Mouse (Mus musculus) B cell, adult 2 months (primary cell): Measurements from ENCODE around the gene Grn.

ENCODE experiments used
- DNase-seq, 2 experiments: peaks; one replicate each; pipeline ENCODE4 v3.0.0; 2022

The Grn gene

DNA sequence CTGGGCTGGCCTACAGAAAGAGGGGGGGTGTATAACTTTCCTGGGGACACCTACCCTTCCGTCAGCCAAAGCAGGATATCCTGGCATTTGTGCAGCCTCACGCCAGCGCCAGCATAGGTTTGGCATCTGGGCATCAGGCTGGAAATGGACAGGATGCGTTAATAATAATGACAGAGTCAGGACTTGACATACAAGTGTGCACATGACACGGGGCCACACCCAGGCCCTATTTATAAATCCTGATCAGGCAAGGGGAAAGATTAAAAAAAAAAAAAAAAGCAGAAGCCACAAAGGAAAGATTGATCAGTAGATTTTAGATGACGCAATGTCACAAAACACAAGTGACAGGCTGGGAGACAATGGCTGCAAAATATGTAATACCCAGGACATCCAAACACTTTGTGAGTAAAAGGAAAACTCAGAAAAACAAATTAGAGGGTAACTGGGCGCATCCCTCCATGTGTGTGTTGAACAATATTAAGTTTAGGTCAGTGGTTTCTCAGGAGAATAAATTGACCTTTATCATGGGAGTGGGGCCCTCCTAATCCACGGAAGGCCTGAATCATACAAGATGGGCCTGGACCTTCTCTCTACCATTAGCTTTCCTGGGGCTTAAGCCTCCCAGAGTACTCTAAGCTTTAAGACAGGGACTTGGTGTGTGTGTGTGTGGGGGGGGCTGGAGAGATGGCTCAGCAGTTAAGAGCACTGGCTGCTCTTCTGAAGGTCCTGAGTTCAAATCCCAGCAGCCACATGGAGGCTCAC lies 4.4 kb upstream of the Grn start:
- DNase-seq = no peak

DNA sequence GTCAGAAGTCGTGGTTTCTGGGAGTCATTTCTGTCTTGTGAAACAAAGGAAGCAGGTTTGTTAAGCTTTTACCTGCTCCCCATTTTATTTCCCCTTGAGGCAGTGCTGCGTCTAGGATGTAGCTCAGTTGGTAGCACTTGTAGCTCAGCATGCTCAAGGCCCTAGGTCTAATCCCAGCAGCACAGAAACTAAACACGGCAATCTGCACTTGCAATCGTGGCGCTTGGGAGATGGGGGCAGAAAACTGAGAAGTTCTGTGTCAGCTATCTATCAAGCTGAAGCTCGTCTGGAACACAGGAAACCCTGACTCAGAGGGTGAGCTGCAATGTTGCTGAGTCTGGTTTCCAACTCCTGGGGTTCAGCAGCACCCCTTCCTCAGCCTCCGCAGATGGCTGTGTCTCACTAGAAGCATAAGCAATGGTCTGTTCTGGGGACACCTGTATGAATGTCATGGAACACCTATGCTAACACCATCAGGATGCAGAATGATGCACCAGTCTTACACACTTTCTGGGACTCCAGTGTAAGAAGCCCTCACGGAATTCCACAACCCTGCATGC lies 1.1 kb upstream of the Grn start:
- no peak for DNase-seq

DNA sequence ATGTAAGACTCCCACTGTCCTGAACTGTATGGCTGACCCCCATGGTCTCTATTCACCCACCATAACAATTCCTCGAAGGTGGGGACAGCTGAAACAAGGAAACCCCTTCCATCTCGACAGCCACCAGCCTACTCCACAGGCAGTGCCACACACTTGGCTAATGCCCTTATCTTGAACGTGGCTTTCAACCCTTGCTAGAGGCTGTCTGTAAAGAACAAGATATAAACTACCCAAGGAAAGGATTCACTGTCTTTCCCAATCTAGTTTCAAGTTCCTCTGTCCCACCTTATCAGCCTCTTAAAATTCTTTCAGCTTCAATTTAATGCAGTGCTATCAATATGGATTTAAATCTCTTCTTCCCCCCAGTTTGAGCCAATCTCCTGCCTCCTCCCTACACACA lies 564 bp upstream of the Grn start:
- DNase-seq = no peak

DNA sequence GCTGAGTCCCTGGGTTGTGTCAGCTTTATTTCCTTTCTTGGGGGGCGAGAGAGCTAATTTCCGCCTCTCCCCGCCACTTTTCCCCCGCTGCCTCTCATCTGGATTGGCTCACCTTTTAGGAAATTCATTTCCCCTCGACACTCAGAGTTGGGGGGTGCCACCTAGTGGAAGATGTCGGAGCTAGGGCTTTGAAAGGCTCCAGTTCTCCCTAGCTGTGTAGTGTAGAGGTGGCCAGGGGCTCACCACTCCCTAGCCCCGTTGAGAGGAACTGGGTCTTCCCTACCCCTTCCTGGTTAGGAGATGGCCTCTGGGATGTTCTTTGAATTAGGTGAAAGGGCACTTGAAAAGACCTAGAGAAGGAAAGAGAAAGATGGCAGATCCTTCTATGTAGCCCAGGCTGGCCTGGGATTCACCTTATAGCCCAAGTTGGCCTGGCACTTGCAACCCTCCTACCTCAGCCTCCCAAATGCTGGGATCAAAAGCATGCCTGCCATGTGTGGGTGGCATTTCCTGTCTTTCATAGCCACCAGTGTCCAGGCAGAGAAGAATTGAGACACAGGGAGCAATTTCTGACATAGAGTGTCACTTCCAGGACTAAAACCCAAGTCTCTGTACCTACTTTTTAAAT lies 1.0 kb downstream of the Grn start:
- peak; percentile 80 to 84 for DNase-seq

DNA sequence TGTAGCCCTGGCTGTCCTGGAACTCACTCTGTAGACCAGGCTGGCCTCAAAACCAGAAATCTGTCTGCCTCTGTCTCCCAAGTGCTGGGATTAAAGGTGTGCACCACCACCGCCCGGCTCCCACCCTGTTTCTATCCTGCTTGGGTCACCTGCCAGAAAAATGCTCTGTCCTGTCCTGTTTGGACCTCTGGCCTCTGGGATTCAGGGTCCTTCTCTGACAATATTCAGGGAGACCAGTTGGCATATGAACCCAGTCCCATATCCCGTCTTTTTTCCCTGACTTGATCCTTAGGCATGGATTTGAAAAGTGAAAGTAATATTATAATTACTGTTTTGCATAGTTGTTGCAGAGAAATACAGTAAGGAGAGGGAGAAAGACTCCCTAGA lies 1.6 kb downstream of the Grn start:
- DNase-seq = no peak

DNA sequence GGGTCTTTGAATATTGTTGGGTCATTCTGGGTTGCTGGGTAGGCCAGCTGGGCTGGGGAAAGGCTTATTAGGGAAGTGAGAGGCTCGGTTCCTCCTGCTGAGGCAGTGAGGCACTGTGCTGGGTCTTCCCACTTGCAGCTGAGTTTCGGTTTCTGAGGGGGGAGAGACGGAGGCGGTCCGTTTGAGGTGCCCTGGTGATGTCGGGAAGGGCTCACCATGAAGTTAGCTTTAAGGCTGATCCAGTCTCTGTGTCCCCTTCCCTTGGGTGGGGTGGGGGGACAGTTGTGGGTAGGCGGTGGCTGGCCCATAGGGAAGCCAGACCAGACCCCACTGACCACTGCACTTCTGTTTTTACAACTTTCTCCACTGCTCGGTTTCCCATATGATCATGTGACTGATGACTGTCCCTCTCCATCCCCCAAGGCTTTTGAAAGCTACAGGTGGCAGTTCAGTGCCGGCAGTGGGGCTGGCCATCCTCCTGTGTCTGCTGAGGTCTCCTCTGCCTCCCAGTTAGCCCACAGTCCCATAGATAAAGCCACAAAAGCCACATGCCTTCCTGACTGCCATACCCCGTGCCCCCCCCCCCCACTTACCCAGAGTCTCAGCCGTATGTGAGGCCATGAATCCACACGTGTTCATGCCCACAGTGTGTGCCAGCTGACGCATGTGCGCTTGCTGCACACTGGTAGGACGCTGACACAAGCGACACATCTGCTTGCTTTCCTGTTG lies 2.2 kb downstream of the Grn start:
- DNase-seq = peak; percentile 85 to 87

DNA sequence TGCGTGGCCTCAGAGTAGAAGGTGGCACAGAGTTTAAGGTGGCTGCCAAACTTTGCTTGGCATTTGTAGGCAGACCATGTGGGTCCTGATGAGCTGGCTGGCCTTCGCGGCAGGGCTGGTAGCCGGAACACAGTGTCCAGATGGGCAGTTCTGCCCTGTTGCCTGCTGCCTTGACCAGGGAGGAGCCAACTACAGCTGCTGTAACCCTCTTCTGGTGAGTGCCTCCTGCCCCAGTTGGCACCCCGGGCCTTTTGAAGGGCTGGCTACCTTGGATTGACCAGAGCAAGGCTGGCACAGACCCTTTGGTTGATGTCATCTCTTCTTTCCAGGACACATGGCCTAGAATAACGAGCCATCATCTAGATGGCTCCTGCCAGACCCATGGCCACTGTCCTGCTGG lies 2.8 kb downstream of the Grn start:
- DNase-seq = no peak

DNA sequence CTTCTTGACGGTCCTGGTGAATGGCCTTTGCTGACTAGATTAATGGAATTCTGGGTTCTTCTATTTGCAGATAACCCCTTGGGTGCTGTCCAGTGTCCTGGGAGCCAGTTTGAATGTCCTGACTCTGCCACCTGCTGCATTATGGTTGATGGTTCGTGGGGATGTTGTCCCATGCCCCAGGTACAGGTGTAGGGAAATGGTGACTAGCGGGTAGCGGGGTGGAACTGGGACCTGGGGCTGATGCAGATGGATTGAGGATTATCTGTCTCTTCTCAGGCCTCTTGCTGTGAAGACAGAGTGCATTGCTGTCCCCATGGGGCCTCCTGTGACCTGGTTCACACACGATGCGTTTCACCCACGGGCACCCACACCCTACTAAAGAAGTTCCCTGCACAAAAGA lies 3.8 kb downstream of the Grn start:
- no peak for DNase-seq

DNA sequence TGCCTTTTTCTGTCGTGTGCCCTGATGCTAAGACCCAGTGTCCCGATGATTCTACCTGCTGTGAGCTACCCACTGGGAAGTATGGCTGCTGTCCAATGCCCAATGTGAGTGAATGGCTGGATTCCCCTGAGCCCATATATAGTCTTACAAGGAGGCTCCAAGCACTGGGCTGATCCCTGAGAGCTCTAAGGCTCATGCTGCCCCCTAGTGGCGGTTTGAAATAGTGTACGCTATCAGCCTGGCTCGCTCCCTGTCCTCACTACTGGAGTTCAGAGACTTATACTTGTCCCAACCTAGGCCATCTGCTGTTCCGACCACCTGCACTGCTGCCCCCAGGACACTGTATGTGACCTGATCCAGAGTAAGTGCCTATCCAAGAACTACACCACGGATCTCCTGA lies 4.3 kb downstream of the Grn start:
- peak; percentile 92 for DNase-seq

DNA sequence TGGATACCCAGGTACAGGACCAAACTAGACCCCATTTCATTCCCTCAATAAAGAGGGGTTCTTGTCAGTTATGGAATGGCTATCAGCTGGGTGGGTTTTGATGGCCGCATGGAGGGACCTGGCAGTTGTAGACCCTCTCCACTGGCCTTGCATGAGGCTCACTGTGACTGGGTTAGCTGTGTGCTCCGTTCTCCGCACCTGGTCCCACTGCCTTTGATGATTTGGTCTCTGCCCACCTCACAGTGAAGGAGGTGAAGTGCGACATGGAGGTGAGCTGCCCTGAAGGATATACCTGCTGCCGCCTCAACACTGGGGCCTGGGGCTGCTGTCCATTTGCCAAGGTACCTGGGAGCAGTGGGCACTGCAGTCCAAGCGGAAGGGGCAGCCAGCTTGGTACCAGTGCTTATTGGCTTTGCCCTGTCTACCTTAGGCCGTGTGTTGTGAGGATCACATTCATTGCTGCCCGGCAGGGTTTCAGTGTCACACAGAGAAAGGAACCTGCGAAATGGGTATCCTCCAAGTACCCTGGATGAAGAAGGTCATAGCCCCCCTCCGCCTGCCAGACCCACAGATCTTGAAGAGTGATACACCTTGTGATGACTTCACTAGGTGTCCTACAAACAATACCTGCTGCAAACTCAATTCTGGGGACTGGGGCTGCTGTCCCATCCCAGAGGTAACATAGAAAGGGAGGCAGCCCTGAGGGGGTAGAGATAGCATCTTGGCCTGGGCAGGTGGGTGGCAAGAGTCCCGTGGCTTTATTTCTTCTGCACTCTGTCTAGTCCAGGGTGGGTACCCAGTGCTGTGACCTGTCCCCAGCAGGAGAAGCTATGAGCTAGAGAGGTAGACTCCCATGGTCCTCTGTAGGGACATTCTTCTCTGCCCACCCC lies 4.9 kb downstream of the Grn start:
- DNase-seq = no peak

DNA sequence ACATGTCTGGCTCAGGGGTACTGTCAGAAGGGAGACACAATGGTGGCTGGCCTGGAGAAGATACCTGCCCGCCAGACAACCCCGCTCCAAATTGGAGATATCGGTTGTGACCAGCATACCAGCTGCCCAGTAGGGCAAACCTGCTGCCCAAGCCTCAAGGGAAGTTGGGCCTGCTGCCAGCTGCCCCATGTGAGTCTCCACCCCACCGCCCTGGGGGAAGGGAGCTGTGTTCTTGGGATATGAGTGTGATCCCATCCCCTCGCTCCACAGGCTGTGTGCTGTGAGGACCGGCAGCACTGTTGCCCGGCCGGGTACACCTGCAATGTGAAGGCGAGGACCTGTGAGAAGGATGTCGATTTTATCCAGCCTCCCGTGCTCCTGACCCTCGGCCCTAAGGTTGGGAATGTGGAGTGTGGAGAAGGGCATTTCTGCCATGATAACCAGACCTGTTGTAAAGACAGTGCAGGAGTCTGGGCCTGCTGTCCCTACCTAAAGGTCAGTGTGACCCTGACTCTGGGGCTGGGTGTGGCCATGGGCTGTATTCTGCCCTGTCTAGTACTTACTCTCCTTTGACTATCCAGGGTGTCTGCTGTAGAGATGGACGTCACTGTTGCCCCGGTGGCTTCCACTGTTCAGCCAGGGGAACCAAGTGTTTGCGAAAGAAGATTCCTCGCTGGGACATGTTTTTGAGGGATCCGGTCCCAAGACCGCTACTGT lies 5.8 kb downstream of the Grn start:
- DNase-seq = no peak

DNA sequence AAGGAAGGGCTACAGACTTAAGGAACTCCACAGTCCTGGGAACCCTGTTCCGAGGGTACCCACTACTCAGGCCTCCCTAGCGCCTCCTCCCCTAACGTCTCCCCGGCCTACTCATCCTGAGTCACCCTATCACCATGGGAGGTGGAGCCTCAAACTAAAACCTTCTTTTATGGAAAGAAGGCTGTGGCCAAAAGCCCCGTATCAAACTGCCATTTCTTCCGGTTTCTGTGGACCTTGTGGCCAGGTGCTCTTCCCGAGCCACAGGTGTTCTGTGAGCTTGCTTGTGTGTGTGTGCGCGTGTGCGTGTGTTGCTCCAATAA lies 6.3 kb downstream of the Grn start:
- DNase-seq = no peak

DNA sequence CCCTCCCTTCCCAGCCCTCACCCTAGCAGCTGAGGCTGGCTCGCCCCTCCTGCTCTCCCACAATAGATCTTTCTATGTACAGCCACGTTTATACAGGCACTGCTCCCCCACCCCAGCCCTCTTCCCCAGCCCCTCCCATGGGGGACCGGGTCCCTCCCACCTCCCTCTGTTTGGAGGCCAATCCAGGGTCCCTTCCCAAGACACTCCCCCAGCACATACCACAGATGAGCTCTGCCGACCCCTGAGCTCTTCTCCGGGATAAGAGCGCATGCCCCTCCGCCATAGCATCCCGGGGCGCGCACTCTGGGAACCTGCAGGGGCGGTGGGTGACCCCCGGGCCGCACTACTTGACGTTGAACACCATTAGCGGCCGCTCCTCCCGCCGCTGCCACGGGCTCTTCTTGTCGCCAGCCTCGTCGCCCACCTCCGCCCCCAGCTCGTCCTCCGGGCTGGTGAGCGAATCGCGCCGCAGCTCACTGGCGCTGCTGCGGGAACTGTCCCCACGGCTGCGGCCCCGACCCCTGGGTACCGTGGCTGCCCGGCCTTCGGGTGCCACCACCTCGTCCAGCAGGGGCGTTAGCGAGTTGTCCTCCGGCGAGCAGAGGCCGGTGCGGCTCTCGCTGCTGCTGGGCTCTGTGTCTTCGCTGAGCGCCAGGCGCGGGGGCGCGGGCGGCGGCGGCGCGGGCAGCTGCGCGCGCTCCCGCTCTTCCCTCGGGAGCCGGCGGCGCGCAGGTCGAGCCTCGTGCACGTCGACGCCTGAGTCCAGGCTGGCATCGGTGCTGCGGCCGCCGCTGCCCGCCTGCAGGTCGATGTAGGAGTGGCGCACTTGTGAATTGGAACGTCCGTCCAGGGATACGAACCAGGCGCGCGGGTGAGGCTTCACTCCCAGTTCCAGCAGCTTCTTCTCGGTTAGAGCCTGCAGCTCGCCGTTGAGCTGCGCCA lies 7.3 kb downstream of the Grn start:
- DNase-seq = no peak

DNA sequence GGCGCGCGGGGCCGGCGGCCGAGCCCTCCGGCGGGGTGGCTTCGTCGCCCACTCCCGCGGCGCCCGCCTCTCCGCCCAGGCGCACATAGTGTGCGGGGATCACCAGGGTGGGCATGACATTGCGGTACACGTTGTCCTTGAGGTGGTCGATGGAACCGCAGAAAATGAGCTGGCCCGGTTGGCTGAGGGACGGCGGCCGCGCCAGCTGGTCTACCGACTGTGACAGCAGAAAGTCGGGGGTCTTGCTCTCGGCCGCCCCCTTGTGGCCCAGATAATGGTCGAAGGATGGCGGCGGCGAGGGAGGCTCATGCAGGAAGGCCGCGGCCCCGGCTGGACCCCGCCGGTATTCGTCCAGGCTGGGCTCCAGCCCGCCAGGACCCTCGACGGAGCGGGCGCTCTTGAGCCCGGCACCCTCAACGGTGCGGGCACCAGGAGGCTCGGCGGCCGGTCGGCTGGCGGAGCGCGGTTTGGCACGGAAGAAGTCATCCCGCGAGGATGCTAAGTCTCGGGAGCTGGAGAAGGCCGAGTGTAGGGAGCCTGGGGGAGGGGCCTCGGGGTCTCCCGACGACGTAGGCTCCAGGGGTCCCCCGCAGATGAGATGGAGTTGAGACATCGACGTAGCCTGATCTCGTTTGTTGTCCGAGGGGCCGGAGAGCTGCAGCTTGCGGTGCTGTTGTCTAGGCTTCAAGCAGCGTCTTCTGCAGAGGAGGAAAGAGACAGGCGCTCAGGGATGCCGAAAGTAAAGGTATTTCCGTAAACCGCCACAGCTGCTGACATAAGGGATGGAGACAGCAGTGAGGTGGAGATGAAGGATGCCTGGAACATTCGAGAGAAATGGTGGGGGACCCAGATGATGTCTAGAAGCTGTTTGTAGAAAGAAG lies 8.3 kb downstream of the Grn start:
- DNase-seq = peak; percentile 81

DNA sequence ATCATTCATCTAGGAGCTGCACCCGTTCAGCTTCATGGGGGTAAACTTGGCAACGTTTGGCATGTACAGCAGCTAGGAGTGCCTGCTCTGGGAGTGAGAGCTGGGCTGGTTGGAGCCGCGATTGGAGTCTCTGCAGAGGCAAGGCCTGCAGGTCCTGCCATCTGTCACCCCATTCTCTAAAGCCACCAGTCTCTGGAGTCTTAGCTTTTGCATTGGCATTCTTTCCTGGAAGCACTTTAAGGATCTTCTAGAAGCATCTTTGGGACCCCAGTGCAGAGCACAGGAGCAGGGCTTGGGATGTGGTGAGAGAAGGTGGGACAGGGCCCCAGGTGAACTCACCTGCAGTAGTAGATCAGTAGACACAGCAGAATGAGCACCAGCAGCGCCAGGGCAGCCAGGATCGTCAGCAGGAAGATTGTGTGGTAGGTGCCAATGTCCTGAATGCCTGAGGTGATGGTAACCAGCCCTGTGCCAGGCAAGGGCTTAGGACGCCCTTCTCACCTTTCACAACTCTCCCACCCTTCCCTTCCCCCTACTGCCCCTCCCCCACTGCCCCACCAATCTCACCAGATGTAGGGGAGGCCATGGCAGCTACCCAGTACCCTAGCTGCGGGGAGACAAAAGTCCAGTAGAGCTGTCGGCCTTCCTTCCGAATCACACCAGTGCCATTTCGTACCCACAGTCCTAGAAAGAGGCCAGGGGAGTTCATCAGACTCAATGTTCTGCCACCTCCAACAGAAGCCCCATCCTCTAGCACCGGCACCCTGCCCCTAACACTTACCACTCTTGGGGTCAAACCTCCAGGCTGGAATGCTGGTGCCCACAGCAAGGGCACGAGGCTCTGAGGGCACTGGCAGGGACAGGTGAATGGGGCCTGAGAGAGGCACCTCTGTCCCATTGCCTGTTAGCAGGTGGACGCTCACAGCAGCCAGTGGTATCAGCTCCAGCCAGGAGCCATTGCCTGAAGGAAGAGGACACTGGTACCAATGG lies 9.3 kb downstream of the Grn start:
- no peak for DNase-seq

DNA sequence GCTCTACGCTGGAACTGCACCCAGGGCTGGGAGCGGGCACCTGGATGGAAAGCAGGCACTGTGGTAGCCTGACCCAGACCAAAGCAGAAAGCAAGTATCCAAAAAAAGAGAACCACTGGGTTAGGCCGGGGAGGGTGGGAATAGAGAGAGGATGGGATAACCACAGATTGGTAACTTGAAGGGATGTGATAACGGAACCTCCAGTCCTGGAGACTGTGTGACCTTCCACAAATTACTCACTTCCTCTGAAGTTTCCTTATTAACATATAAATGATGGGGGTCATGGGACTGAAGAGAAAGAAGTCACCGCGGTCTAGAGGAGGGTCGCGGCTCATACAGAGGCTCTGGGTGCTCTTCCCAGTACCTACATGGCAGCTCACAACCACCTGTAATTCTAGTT lies 10.1 kb downstream of the Grn start:
- DNase-seq = no peak

DNA sequence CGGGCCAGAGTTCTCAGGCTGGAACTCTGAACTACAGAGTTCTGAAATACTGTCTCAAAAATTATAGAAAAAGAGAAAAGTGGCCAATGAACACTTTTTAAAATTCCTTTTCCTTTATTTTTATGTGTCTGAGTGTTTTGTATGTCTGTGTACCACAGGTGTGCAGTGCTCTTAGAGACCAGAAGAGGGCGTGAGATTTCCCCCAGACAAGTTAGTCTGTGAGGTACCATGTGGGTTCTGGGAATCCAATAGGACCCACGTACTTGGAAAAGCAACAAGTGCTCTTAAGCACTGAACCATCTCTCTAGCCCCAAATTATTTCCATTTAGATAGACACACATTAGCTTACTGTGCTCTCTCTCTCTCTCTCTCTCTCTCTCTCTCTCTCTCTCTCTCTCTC lies 11.3 kb downstream of the Grn start:
- no peak for DNase-seq

DNA sequence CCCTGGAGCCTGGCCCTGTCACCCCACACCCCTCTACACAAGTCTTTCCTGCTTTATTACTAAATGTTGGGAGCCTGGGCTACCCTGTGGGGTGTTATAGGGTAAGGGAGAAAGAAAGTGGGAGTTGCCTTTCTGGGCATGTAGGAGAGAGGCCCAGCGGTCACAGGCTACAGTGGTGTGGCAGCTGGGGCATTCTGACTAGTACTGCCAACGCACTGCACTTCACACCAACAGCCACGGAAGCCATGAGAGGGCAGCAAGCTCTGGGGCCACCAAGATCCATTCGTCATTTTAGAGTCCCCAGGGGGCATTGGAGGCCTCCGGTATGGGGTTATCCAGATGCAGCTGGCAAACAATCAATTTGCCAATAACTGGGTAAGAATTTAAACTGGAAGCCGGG lies 12.0 kb downstream of the Grn start:
- no peak for DNase-seq

DNA sequence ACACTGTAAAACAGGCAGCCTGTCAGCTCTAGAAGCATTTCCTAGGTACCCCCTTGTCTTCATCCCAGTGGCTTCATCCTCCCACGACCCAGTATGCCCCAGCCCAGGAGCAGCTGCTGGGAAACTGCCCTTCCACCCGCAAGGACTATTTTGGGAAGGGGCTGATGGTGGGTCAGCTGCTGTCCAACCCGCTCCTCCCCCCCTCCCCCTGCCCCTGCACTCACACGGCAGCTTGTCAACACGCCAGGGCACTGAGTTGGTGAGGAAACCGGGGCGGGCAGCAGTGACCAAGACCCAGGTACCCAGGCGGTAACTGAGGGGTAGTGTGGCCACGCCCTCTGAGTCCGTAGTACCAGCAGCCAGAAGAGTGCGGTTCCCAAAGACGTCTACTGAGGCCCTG lies 13.6 kb downstream of the Grn start:
- no peak for DNase-seq
